ENCODE assay signal across 8 mouse cellular contexts in the genomic region with DNA sequence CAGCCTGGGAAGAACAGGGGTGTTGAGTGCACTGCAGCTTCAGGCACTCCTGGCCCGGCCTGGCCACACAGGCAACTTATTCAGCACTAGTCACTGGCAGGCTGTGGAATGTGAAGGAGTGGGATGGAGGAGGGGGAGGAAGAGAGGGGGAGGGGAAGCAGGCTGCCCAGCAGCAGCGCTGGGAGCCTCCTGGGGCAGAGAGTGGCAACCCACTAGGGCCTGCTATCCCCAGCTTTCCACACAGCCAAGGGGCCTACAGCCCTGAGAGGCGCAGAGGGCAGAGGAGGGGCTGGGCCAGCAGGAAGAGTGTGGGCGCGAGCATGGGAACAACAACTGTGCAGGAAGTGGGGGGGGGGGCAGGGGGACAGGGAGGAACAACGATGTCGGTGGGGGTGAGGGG. TPM values are rescaled to one million over a fixed set of nuclear protein-coding genes. Genes with fewer than 3 reads are reported as not detected.
DNase-seq lines count a peak whose midpoint lies in the region; ATAC-seq and TF ChIP-seq lines count a peak whose summit lies in the region.

No protein-coding gene starts in this region.

- no peaks in the 10 kb centered on the region for H3K9me3 ChIP-seq in megakaryocyte, embryonic 14.5 days
- no peaks in the 10 kb centered on the region for H3K9me3 ChIP-seq in heart, embryonic 12.5 days (replicated peaks)
- no peaks in the 10 kb centered on the region for H3K9me3 ChIP-seq in limb, embryonic 14.5 days (ENCODE audit: control insufficient read depth, low read length)
- no peaks in the 10 kb centered on the region for H3K9me3 ChIP-seq in midbrain, embryonic 16.5 days (replicated peaks; ENCODE audit: control insufficient read depth, low read length, poor library complexity, severe bottlenecking)

- H3K4me1 ChIP-seq in megakaryocyte, embryonic 14.5 days = peaks cover 81% of the 10 kb centered on the region
- H3K4me1 ChIP-seq in heart, embryonic 12.5 days (replicated peaks) = peaks cover 47% of the 10 kb centered on the region
- peaks cover 26% of the 10 kb centered on the region for H3K4me1 ChIP-seq in limb, embryonic 14.5 days (ENCODE audit: control insufficient read depth, insufficient read depth, low read length)
- peaks cover 14% of the 10 kb centered on the region for H3K4me1 ChIP-seq in midbrain, embryonic 16.5 days (ENCODE audit: control insufficient read depth, insufficient read depth, low read length)

- peaks cover 77% of the 10 kb centered on the region for H3K36me3 ChIP-seq in megakaryocyte, embryonic 14.5 days (replicated peaks; ENCODE audit: low read length)
- H3K36me3 ChIP-seq in heart, embryonic 12.5 days = peaks cover 54% of the 10 kb centered on the region
- H3K36me3 ChIP-seq in limb, embryonic 14.5 days (ENCODE audit: control insufficient read depth, insufficient read depth, low read length) = peaks cover 45% of the 10 kb centered on the region
- H3K36me3 ChIP-seq in midbrain, embryonic 16.5 days (ENCODE audit: control insufficient read depth, insufficient read depth, low read length) = 0 out of 2 replicates have a peak, but pooled peaks cover 2% of the 10 kb centered on the region

- TF ChIP-seq POLR2A in limb, embryonic 14.5 days (IDR thresholded peaks at IDR 0.05; ENCODE audit: borderline replicate concordance, extremely low read depth, insufficient read depth, insufficient read length) = 0 out of 2 replicates have a peak, but pooled peaks have one; percentile 10

- DNase-seq in limb, embryonic 14.5 days (ENCODE audit: low spot score) = no peak
- DNase-seq in right cerebral cortex, adult 18-20 months = no peak
- no peak for DNase-seq in ovary, postnatal 36 days (ENCODE audit: low spot score)
- no peak for DNase-seq in natural killer cell, adult 2 months (ENCODE audit: low spot score in 2 of 2)

- no peak for ATAC-seq in megakaryocyte, adult 5-6 weeks (ENCODE audit: poor library complexity, severe bottlenecking)
- peak; percentile 66 for ATAC-seq in heart, embryonic 12.5 days (ENCODE audit: insufficient number of reproducible peaks, low FRiP score)
- peak; percentile 58 for ATAC-seq in limb, embryonic 14.5 days (ENCODE audit: low FRiP score, low read depth)
- no peak for ATAC-seq in midbrain, embryonic 16.5 days

- no peaks in the 10 kb centered on the region for H3K27me3 ChIP-seq in megakaryocyte, embryonic 14.5 days (replicated peaks)
- H3K27me3 ChIP-seq in heart, embryonic 12.5 days (replicated peaks) = no peaks in the 10 kb centered on the region
- no peaks in the 10 kb centered on the region for H3K27me3 ChIP-seq in limb, embryonic 14.5 days (ENCODE audit: control insufficient read depth, insufficient read depth, low read length)
- H3K27me3 ChIP-seq in midbrain, embryonic 16.5 days (ENCODE audit: control insufficient read depth, insufficient read depth, low read depth, low read length) = no peaks in the 10 kb centered on the region

- H3K27ac ChIP-seq in heart, embryonic 12.5 days (ENCODE audit: poor library complexity, severe bottlenecking) = peak overlapping the region; percentile 87
- peak overlapping the region; percentile 70 for H3K27ac ChIP-seq in limb, embryonic 14.5 days (replicated peaks; ENCODE audit: low read depth, low read length)
- no peak overlapping the region for H3K27ac ChIP-seq in midbrain, embryonic 16.5 days (ENCODE audit: low read length)

- H3K9ac ChIP-seq in heart, embryonic 12.5 days = peak overlapping the region; percentile 60
- H3K9ac ChIP-seq in limb, embryonic 14.5 days (ENCODE audit: low read depth, low read length, severe bottlenecking) = peak overlapping the region; percentile 46
- 0 out of 2 replicates have a peak overlapping the region, but pooled peaks have one; percentile 14 for H3K9ac ChIP-seq in midbrain, embryonic 16.5 days (ENCODE audit: low read depth, low read length)

- peak overlapping the region; percentile 56 for H3K4me2 ChIP-seq in heart, embryonic 12.5 days
- peak overlapping the region; percentile 29 for H3K4me2 ChIP-seq in limb, embryonic 14.5 days (replicated peaks; ENCODE audit: low read depth, low read length, severe bottlenecking)
- no peak overlapping the region for H3K4me2 ChIP-seq in midbrain, embryonic 16.5 days (ENCODE audit: low read length)

- H3K4me3 ChIP-seq in megakaryocyte, embryonic 14.5 days (replicated peaks) = peak overlapping the region; percentile 88
- peak overlapping the region; percentile 9 for H3K4me3 ChIP-seq in heart, embryonic 12.5 days
- 0 out of 2 replicates have a peak overlapping the region, but pooled peaks have one; percentile 7 for H3K4me3 ChIP-seq in limb, embryonic 14.5 days (replicated peaks; ENCODE audit: low read length)
- H3K4me3 ChIP-seq in midbrain, embryonic 16.5 days (ENCODE audit: low read depth, low read length) = no peak overlapping the region

- WGBS in heart, embryonic 12.5 days = 4% methylated on average over 7 of the region's 7 CpGs
- WGBS in limb, embryonic 14.5 days = 9% methylated on average over 6 of the region's 7 CpGs
- WGBS in midbrain, embryonic 16.5 days = 9% methylated on average over 6 of the region's 7 CpGs

RNA-seq across cellular contexts. Expression of a gene that starts 3.8 kb away (rescaled TPM):
- 28.5 and 57.6 TPM in 2 replicates for polyA plus RNA-seq in megakaryocyte, embryonic 14.5 days (2012; ENCODE audit: insufficient read depth, low replicate concordance)
- 21.4 and 21.9 TPM in 2 replicates for total RNA-seq in megakaryocyte, adult 5-6 weeks (2015)
- 19.3 and 23.3 TPM in 2 replicates for total RNA-seq in megakaryocyte, adult 5-6 weeks (2017)
- polyA plus RNA-seq in heart, embryonic 12.5 days (2016; fragmentation: Nextera tagmentation; extraction: Ambion mirVana) = 33.7 and 34.2 TPM in 2 replicates
- polyA plus RNA-seq in limb, embryonic 14.5 days (2012; rRNA removed) = 22.7 and 30.1 TPM in 2 replicates
- polyA plus RNA-seq in limb, embryonic 14.5 days (2014; fragmentation: Nextera tagmentation; extraction: Ambion mirVana) = 22.6 and 22.7 TPM in 2 replicates
- polyA plus RNA-seq in midbrain, embryonic 16.5 days (2015; fragmentation: Nextera tagmentation; extraction: Ambion mirVana) = 14.7 and 16.5 TPM in 2 replicates

RNA-seq across cellular contexts. Expression of a gene that starts 6.3 kb away (rescaled TPM):
- 3.6 and 6.9 TPM in 2 replicates for polyA plus RNA-seq in megakaryocyte, embryonic 14.5 days (2012; ENCODE audit: insufficient read depth, low replicate concordance)
- 55.6 and 67.9 TPM in 2 replicates for total RNA-seq in megakaryocyte, adult 5-6 weeks (2015)
- total RNA-seq in megakaryocyte, adult 5-6 weeks (2017) = 69.1 and 73.5 TPM in 2 replicates
- 3.5 and 3.9 TPM in 2 replicates for polyA plus RNA-seq in heart, embryonic 12.5 days (2016; fragmentation: Nextera tagmentation; extraction: Ambion mirVana)
- polyA plus RNA-seq in limb, embryonic 14.5 days (2012; rRNA removed) = 6.2 and 6.3 TPM in 2 replicates
- polyA plus RNA-seq in limb, embryonic 14.5 days (2014; fragmentation: Nextera tagmentation; extraction: Ambion mirVana) = 2.5 and 3.0 TPM in 2 replicates
- 2.0 and 2.2 TPM in 2 replicates for polyA plus RNA-seq in midbrain, embryonic 16.5 days (2015; fragmentation: Nextera tagmentation; extraction: Ambion mirVana)

RNA-seq across cellular contexts. Expression of a gene that starts 22.7 kb away (rescaled TPM):
- polyA plus RNA-seq in megakaryocyte, embryonic 14.5 days (2012; ENCODE audit: insufficient read depth, low replicate concordance) = 0.57 and 1.3 TPM in 2 replicates
- 0.54 and 0.59 TPM in 2 replicates for total RNA-seq in megakaryocyte, adult 5-6 weeks (2015)
- total RNA-seq in megakaryocyte, adult 5-6 weeks (2017) = 1.0 and 1.8 TPM in 2 replicates
- 1.5 and 1.9 TPM in 2 replicates for polyA plus RNA-seq in heart, embryonic 12.5 days (2016; fragmentation: Nextera tagmentation; extraction: Ambion mirVana)
- polyA plus RNA-seq in limb, embryonic 14.5 days (2012; rRNA removed) = 4.8 TPM in 2 replicates
- polyA plus RNA-seq in limb, embryonic 14.5 days (2014; fragmentation: Nextera tagmentation; extraction: Ambion mirVana) = 1.7 and 2.0 TPM in 2 replicates
- polyA plus RNA-seq in midbrain, embryonic 16.5 days (2015; fragmentation: Nextera tagmentation; extraction: Ambion mirVana) = 13.4 and 14.6 TPM in 2 replicates

RNA-seq across cellular contexts. Expression of a gene that starts 41.5 kb away (rescaled TPM):
- 23.0 and 44.7 TPM in 2 replicates for polyA plus RNA-seq in megakaryocyte, embryonic 14.5 days (2012; ENCODE audit: insufficient read depth, low replicate concordance)
- total RNA-seq in megakaryocyte, adult 5-6 weeks (2015) = 52.2 and 52.4 TPM in 2 replicates
- total RNA-seq in megakaryocyte, adult 5-6 weeks (2017) = 88.7 and 107 TPM in 2 replicates
- 111 and 118 TPM in 2 replicates for polyA plus RNA-seq in heart, embryonic 12.5 days (2016; fragmentation: Nextera tagmentation; extraction: Ambion mirVana)
- polyA plus RNA-seq in limb, embryonic 14.5 days (2012; rRNA removed) = 179 and 199 TPM in 2 replicates
- polyA plus RNA-seq in limb, embryonic 14.5 days (2014; fragmentation: Nextera tagmentation; extraction: Ambion mirVana) = 143 and 147 TPM in 2 replicates
- polyA plus RNA-seq in midbrain, embryonic 16.5 days (2015; fragmentation: Nextera tagmentation; extraction: Ambion mirVana) = 105 and 121 TPM in 2 replicates

RNA-seq across cellular contexts. Expression of a gene that starts 53.3 kb away (rescaled TPM):
- polyA plus RNA-seq in megakaryocyte, embryonic 14.5 days (2012; ENCODE audit: insufficient read depth, low replicate concordance) = 4.4 and 15.7 TPM in 2 replicates
- 3.0 and 3.4 TPM in 2 replicates for total RNA-seq in megakaryocyte, adult 5-6 weeks (2015)
- 1.7 and 1.9 TPM in 2 replicates for total RNA-seq in megakaryocyte, adult 5-6 weeks (2017)
- polyA plus RNA-seq in heart, embryonic 12.5 days (2016; fragmentation: Nextera tagmentation; extraction: Ambion mirVana) = 6.5 and 7.3 TPM in 2 replicates
- polyA plus RNA-seq in limb, embryonic 14.5 days (2012; rRNA removed) = 9.7 and 10.0 TPM in 2 replicates
- polyA plus RNA-seq in limb, embryonic 14.5 days (2014; fragmentation: Nextera tagmentation; extraction: Ambion mirVana) = 6.5 and 8.0 TPM in 2 replicates
- 16.0 and 20.4 TPM in 2 replicates for polyA plus RNA-seq in midbrain, embryonic 16.5 days (2015; fragmentation: Nextera tagmentation; extraction: Ambion mirVana)

Comparison
In these comparisons a context has a peak if more than half of its experiments do, and no peak if none do; other contexts are left out.
1. ATAC-seq: peak in heart, embryonic 12.5 days (single experiment) and limb, embryonic 14.5 days (single experiment); none in megakaryocyte, adult 5-6 weeks (single experiment) and midbrain, embryonic 16.5 days (single experiment).
2. Peak in every context shown above with its lines, with median percentiles within 50 percentile points of each other: H3K9ac ChIP-seq.